Mouse (Mus musculus) liver, embryonic 14.5 days (tissue): Measurements from ENCODE around the gene Dennd2c. TPM values are rescaled to one million over a fixed set of nuclear protein-coding genes. Genes with fewer than 3 reads are reported as not detected.

Experiments
- ATAC-seq: fragments of 200-750 bp; cut with Nextera tagmentation; 2 replicates; pipeline ENCODE4 v1.8.0; 2017; ENCODE audit warnings: moderate number of reproducible peaks, mild to moderate bottlenecking, moderate library complexity; ENCODE audit not compliant: insufficient read depth
- DNase-seq, 3 experiments: peaks; one replicate each; pipeline ENCODE4 v3.0.0-alpha.2; 2012 to 2013; ENCODE audit warnings: low read depth in 3 of 3, low spot score in 3 of 3
- H3K27ac ChIP-seq: fragments of 300-500 bp; sonication (generic); 2 replicates; pipeline ENCODE4 v1.5.1; 2014; ENCODE audit warnings: moderate library complexity, mild to moderate bottlenecking, control low read depth, inconsistent platforms
- H3K27me3 ChIP-seq: fragments of 300-500 bp; sonication (generic); 2 replicates; pipeline ENCODE4 v1.6.1; 2014; ENCODE audit warnings: mild to moderate bottlenecking, low read length, moderate library complexity; ENCODE audit not compliant: control insufficient read depth, insufficient read depth
- H3K36me3 ChIP-seq: fragments of 300-500 bp; sonication (generic); replicated peaks from 2 replicates; pipeline ENCODE4 v1.6.1; 2014; ENCODE audit warnings: low read depth; ENCODE audit not compliant: control insufficient read depth, insufficient read depth
- H3K4me1 ChIP-seq, 2 experiments: fragments of 200-500 bp in 1 of 2; fragments of 300-500 bp in 1 of 2; sonication (generic) in 1 of 2; replicated peaks; 2 replicates each; pipeline ENCODE4 v1.6.1; 2012 to 2014; ENCODE audit warnings: antibody characterized with exemption in 1 of 2, inconsistent platforms in 1 of 2, low read length in 1 of 2; ENCODE audit not compliant: control insufficient read depth in 2 of 2, insufficient read depth in 2 of 2
- H3K4me2 ChIP-seq: fragments of 300-500 bp; sonication (generic); 2 replicates; pipeline ENCODE4 v1.6.1; 2014; ENCODE audit warnings: low read depth, mild to moderate bottlenecking, control low read depth, moderate library complexity
- H3K4me3 ChIP-seq, 2 experiments: fragments of 200-500 bp in 1 of 2; fragments of 300-500 bp in 1 of 2; sonication (generic) in 1 of 2; 2 replicates each; pipeline ENCODE4 v1.5.1; 2012 to 2014; ENCODE audit warnings: low read depth in 2 of 2, low read length in 2 of 2, mild to moderate bottlenecking in 2 of 2, control low read depth in 1 of 2, inconsistent platforms in 1 of 2, moderate library complexity in 1 of 2; ENCODE audit not compliant: insufficient read depth in 1 of 2
- H3K9ac ChIP-seq: fragments of 300-500 bp; sonication (generic); replicated peaks from 2 replicates; pipeline ENCODE4 v1.6.1; 2014; ENCODE audit warnings: mild to moderate bottlenecking, control low read depth, moderate library complexity
- H3K9me3 ChIP-seq: fragments of 300-500 bp; sonication (generic); 2 replicates; pipeline ENCODE4 v1.6.1; 2016; ENCODE audit warnings: low read length, mixed read lengths; ENCODE audit not compliant: control insufficient read depth
- CTCF ChIP-seq: IDR thresholded peaks from 2 replicates; pipeline ENCODE4 v1.5.1; 2016; ENCODE audit warnings: antibody characterized with exemption, low read depth, control low read depth
- EP300 ChIP-seq: IDR thresholded peaks from 2 replicates; pipeline ENCODE4 v1.6.1; 2016; ENCODE audit warnings: antibody characterized with exemption, low read depth
- WGBS: fragments of 180-500 bp; shearing (Covaris S2); extraction: QIAGEN DNeasy Blood & Tissue Kit; methylation state at CpG from one replicate; pipeline ENCODE4 v1.1.7; 2014; ENCODE audit not compliant: insufficient replicate concordance; 5-methylcytosine and 5-hydroxymethylcytosine counted together
- polyA plus RNA-seq, 2 experiments: library from polyadenylated mRNA; depleted of rRNA in 1 of 2; stranded (reverse) in 1 of 2; unstranded in 1 of 2; fragments of >200 nt; fragmentation: Nextera tagmentation in 1 of 2; extraction: Ambion mirVana in 1 of 2; gene quantifications; 2 replicates each; pipeline versions ENCODE4 v1.2.1 to v1.2.3; 2012 to 2014

Gene Dennd2c
- polyA plus RNA-seq, 2 experiments, result 6.6 to 7.4 TPM

DNA sequence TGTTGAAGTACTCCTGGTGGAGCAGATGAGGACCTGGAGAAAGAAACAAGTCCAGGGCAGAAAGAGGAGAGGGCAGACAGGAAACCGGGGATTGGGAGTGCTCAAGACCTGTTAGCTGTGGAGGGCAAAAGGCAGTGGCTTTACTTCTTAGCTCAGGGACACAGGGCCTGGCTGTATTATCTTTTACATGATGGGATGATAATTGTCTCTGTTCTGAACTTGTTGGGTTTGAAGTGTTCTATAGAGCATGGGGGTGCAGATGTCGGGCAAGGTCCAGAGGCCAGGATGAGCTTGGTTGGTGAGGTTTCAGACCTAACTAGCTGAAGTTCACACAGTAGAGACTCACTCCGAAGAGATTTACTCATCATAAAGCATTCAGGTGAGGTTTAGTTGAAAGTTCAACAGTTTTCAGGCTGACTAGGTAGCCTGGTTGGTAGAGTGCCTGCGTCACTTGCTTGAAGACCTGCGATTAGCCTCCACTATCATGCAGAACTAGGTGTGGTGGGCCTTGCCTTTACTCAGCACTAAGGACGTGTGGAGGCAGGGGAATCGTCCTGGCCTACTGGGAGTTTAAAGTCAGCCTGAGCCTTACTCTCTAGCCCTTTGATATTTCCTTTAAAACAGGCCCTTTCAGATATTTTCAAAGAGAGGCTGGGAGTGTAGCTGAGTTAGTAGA is 5.3 kb downstream of the Dennd2c start:
- 68% methylated on average over 7 of the region's 7 CpGs for WGBS

DNA sequence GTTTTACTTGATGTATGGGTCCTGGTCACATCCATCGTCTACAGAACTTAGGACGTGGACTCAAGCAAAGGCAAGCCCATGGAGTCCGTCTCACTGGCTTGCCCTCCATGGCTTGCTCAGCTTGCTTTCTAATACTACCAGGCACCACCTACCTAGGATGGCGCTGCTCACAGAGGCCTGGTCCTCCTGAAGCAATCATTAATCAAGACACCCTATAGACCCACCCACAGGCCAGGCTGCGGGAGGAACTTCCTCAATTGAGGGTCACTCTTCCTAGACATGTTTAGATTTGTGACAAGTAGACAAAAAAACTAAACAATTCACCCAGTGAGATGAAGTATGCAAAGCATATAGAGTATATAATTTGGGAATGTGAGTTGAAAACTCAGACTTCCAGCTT is 9.8 kb downstream of the Dennd2c start:
- ATAC-seq, result no peak
- Histone ChIP-seq H3K27me3 (no peaks in the 10 kb centered on the region), H3K27ac (no peak overlapping the region), H3K4me3 (no peak overlapping the region), H3K9me3 (no peaks in the 10 kb centered on the region), H3K9ac (no peak overlapping the region), H3K4me2 (no peak overlapping the region), H3K4me1 (peaks cover 14 to 18% of the 10 kb centered on the region in 2 experiments), H3K36me3 (no peaks in the 10 kb centered on the region)
- WGBS, result 43% methylated on average over 5 of the region's 5 CpGs
- DNase-seq, result no peak
- TF ChIP-seq CTCF (peak; percentile 20; the same call in 1 of the 2 replicates), EP300 (no peak)

More for the DNA sequence above, 5.3 kb downstream of the Dennd2c start:
- Histone ChIP-seq H3K4me2 (peak overlapping the region; percentile 57), H3K4me3 (peak overlapping the region; percentile 8 to 21; a peak in 2 of 4 replicates), H3K4me1 (peaks cover 15 to 25% of the 10 kb centered on the region in 2 experiments), H3K9ac (peak overlapping the region; percentile 40; the same call in 1 of the 2 replicates), H3K27me3 (no peaks in the 10 kb centered on the region), H3K9me3 (no peaks in the 10 kb centered on the region), H3K27ac (peak overlapping the region; percentile 76), H3K36me3 (no peaks in the 10 kb centered on the region)
- DNase-seq, result no peak
- TF ChIP-seq CTCF (no peak), EP300 (no peak)
- ATAC-seq, result peak; percentile 78

DNA sequence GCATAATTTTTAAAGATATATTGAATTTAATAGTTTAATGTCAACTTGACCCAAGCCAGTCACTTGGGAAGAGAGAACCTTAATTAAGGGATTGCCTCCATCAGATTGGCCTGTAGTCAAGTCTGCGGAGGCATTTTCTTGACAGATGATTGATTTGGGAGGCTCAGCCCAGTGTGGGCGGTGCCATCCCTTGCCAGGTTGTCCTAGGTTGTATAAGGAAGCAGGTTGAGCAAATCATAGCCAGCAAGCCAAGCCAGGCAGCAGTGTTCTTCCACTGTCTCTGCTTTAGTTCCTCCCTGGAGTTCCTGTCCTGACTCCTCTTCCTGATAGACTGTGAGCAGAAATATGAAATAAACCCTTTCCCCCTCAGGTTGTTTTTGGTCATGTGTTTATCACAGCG is 21.2 kb downstream of the Dennd2c start:
- Histone ChIP-seq H3K27me3 (no peaks in the 10 kb centered on the region), H3K9me3 (no peaks in the 10 kb centered on the region), H3K4me2 (no peak overlapping the region), H3K9ac (no peak overlapping the region), H3K36me3 (no peaks in the 10 kb centered on the region; the same call in 1 of the 2 replicates), H3K4me3 (no peak overlapping the region), H3K4me1 (peaks cover 15 to 33% of the 10 kb centered on the region in 2 experiments), H3K27ac (no peak overlapping the region)
- no peak for ATAC-seq
- TF ChIP-seq EP300 (no peak), CTCF (no peak)
- DNase-seq, result no peak
- WGBS, result 84% methylated on average over 3 of the region's 3 CpGs

DNA sequence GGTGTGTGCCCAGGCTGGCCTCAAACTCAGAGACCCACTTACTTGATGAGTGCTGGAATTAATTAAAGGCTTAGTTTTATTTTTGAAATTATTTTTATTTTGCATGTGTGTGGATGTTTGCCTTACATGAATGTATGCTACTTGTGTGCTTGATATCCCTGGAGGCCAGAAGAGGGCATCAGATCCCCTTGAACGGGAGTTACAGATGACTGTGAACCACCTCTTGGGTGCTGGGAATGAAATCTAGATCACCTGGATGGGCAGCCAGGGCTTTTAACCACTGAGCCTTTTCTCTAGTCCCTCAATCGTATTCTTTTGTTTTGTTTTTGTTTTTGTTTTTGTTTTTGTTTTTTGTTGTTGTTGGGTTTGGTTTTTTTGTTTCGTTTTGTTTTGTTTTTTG is 23.7 kb downstream of the Dennd2c start:
- H3K4me1 ChIP-seq, result peaks cover 33 to 46% of the 10 kb centered on the region in 2 experiments
- no peak overlapping the region for H3K27ac ChIP-seq
- 89% methylated on average over 3 of the region's 3 CpGs for WGBS
- H3K36me3 ChIP-seq, result no peaks in the 10 kb centered on the region; the same call in none of the 2 replicates
- no peak overlapping the region for H3K4me3 ChIP-seq
- ATAC-seq, result no peak
- TF ChIP-seq CTCF (peak; percentile 42), EP300 (no peak)
- no peaks in the 10 kb centered on the region for H3K9me3 ChIP-seq
- no peaks in the 10 kb centered on the region for H3K27me3 ChIP-seq
- no peak overlapping the region for H3K9ac ChIP-seq
- no peak overlapping the region for H3K4me2 ChIP-seq
- DNase-seq, result no peak

DNA sequence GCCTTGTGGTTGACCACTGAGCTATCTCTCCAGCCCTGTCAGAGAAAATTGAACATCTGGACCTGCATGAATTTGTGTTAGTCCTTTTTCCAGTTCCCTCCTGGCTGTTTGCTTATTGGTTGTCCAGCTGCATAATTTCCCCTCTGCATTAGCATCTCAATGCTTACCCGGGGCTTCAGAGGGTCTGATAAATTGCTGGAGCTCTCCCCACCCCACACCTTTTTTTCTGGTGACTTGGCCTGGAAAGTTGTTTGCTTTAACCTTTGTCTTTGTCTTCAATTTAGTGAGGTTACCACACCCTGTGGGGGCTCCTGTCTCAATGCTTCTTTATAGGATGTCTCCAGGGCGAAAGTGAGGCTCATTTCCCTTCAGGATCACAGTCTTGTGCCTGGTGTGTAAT is 24.8 kb downstream of the Dennd2c start:
- H3K27me3 ChIP-seq, result no peaks in the 10 kb centered on the region
- peaks cover 10% of the 10 kb centered on the region for H3K36me3 ChIP-seq
- DNase-seq (no peak), ATAC-seq (no peak)
- 59% methylated on average over 2 of the region's 2 CpGs for WGBS
- H3K4me3 ChIP-seq, result no peak overlapping the region
- TF ChIP-seq EP300 (no peak), CTCF (no peak)
- H3K4me1 ChIP-seq, result peaks cover 41 to 55% of the 10 kb centered on the region in 2 experiments
- no peak overlapping the region for H3K9ac ChIP-seq
- H3K27ac ChIP-seq, result peak overlapping the region; percentile 100
- H3K9me3 ChIP-seq, result no peaks in the 10 kb centered on the region
- H3K4me2 ChIP-seq, result no peak overlapping the region
